Mouse (Mus musculus): ENCODE measurements around the gene Gm128.

GRCm38 (mm10) chr3:95282865-95283588 is 41.6 kb upstream of the Gm128 start:
- TF ChIP-seq CTCF (IDR thresholded peaks at IDR 0.05; ENCODE audit: low read depth, low read length) = no peak
- TF ChIP-seq TAL1 (conservative IDR thresholded peaks at IDR 0.05; ENCODE audit: low read depth, low read length) = no peak
- TF ChIP-seq GATA1 (IDR thresholded peaks at IDR 0.05; ENCODE audit: borderline replicate concordance, low read length) = no peak
- no peak for TF ChIP-seq POLR2AphosphoS5 (IDR thresholded peaks at IDR 0.05; ENCODE audit: insufficient replicate concordance, low read depth, low read length)
- TF ChIP-seq GATA2 (IDR thresholded peaks at IDR 0.05; ENCODE audit: borderline replicate concordance, low read depth, low read length) = no peak
